Mouse (Mus musculus): ENCODE measurements around the gene B9d2.

DNA sequence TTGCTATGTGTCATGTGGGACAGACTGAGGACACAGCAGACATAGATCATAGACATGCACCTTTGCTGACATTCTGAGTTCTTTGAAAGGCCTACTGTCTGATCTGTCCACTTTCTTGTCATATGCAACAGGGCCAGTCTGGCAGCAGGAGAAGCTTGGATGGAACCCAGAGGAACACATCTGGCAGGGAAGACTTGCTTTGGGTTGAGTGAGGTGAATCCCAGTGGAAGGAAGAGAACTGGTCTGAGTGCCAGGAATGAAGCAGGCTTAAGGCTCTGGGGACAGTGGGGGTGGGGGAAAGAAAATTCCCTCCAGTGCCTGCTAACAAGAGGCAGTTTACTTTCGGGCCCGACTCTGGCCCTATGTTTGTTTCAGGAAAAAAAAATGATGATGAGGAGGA, 49.3 kb downstream of the B9d2 start:
- no peak for TF ChIP-seq CTCF (IDR thresholded peaks at IDR 0.05; ENCODE audit: low read depth, low read length)
- TF ChIP-seq POLR2A (IDR thresholded peaks at IDR 0.05; ENCODE audit: extremely low read depth, insufficient read depth, low read length), result no peak
